Mouse (Mus musculus): Measurements from ENCODE around the gene Atp6v1c2. TPM values are rescaled to one million over a fixed set of nuclear protein-coding genes. Genes with fewer than 3 reads are reported as not detected.

Gene Atp6v1c2
- total RNA-seq, 1 experiment from 2014 or later, result 1.6 TPM

DNA sequence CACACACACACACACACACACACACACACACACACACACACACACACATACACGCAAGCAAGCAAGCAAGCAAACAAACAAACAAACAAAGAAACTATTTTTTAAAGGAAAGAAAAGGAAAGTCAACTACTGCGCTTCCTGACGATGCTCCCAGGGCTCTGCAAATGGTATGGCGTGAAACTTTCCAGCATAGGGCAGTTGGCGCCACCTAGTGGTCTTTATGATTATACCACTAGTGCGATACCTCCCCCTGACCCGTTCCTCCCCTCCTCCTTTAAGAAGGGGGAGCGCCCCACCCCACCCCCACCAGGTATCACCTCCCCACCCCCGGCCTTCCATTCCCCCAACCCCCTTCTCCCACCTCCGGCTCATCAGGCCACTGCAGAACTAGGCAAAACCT, 72.3 kb downstream of the Atp6v1c2 start:
- DNase-seq, result peak; percentile 78

DNA sequence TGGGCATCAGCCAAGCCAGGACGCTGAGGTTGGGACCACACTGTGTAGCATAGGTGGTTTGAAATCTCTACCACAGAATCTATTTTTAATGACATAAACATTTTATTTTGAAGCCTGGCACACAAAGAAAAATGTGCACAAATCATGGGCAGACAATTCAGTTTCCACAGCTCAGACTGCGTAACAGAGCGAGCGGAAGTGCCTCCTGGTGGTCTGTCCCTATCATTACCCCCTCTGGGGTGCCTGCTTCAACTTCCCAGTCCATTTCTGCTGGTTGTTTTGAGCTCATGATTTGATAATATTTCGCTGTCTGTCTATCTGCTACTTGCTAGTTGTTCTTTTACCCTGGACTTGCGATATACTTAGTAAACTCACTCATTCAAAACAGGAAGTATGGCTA, 73.6 kb downstream of the Atp6v1c2 start:
- no peak for DNase-seq

DNA sequence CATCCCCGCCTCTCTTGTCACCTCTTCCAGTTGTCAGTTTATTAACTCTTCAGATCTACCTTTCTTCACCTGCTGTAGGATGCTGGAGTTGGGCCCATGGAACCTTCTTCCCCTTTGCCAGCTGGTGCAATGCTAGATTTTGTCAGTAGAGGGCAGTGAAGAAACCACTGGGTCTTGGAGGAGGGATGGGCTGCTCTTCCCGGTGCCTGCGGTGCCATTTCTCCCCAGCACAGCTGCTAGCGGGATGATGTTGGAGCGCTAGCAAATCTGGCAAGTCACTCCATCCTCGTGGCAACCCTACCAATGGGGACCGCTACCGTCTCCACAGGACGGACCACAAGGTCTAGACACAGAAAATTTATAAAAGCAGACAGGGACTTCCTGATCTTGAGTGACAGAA, 76.1 kb downstream of the Atp6v1c2 start:
- DNase-seq, result peak; percentile 79

DNA sequence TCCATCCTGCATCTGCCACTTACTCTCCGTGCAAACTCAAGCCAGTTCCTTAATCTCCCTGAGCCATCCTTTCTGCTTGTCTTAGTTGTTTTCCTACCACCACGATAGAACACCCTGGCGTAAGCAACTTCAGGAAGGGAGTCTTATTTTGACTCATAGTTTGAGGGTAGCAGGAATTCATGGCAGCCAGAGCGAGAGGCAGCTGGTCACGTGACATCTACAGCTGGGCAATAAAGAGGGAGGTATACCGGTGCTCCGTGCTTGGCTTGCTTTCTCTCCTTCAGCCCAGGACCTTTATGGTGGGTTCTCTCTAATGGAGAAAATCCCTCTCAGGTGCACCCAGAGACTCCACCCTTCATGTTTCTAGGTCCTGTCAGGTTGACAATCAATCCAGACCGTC, 78.2 kb downstream of the Atp6v1c2 start:
- DNase-seq, result no peak

DNA sequence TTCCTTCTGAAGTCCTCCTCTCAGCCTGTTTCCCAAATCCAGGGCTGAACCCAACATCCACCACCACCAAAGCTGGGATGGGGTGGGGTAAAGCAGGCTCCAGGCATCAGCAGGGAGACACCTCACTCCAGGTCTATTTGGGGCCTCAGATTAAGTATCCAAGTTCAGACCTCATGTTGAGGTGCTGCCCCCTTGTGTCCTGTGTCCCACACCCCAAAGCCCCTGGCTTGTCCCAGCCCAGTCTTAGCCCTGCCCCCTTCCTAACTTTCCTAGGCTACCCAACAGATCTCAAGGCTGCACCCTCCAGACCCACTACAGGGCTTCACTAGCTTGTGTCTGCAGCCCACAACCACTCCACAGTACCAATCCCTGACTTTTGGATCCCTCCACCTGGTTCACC, 87.1 kb downstream of the Atp6v1c2 start:
- peak; percentile 28 for DNase-seq

DNA sequence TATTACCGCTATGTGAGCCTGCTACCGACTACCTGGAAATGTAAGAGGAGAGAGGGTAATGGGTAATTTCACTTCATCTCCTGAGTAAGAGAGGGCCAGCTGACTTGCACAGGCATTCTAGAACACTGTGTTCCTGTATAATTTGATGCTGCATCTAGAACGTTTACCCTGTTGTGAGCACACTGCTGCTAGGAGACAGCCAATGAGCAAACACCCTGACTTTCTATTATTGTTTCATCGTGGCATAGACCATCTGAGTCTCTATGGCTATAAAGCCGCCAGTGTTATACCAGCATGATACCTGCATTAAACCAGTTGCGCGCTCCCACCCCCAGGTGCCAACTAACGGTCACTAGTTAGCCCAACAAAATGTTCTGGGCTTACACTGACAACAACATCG, 87.5 kb downstream of the Atp6v1c2 start:
- no peak for DNase-seq

DNA sequence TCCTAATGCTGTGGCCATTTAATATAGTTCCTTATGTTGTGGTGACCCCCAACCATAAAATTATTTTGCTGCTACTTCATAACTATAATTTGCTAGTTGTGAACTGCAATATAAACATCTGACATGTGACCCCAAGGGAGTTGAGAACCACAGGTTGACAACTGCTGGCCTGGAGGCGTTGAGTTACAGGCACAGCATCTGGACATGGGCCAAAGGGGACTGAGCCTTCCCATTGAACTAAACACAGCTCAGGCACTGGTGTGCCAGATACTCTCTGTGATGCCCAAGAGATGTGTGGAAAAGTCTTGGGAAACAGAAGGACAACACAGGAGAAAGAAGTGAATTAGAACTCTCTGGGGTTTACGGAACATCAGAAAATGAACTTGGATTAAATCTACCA, 88.1 kb downstream of the Atp6v1c2 start:
- DNase-seq, result no peak

DNA sequence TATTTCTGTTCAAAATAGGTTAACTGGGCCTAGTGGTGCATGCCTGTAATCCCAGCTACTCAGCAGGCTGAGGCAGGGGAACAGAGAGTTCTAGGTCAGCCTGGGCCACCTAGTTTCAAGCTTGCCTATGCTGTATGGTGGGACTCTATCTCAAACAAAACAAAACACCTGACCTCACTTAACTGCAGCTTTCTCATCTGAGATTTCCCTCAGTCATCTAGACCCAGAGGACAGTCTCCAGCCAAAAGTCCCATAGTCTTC, 89.8 kb downstream of the Atp6v1c2 start:
- no peak for DNase-seq

DNA sequence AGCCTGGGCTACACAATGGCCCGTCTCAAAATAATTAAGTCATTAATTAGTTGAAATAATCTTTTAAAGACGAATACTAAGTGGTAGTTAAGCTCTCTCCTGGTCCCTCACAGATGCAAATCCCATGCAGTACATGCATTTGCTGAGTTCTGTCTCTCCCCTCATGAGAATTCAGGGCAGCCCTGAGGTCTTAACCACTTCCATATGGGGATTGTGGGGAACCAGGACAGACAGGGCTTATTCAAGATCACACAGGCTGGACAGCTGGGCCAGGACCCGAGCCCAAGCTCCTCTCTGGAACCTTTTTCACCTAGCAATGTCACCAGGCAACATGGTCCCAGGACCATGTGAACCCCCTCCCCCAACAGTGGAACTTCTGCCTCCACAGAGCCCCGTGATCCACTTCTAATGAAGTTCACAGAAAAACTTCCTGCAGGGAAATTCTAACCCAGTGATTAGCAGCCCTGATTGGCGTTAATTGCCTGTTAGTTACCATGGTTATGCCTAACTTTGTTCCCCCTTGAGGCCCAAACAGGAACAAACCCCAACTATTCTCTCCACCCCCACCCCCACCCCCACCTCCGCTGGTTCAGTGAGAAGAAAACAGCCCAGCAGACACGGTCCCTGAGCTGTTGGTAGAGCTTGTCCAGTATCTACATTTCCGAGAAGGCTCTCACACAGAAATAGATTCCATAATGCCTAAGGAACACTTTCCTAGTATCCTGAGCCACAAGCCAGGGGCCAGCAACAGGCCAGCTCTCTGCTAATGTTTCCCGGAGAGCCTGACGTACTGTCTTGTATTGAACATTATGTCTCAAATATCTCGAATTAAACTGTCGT, 90.4 kb downstream of the Atp6v1c2 start:
- DNase-seq, result no peak

DNA sequence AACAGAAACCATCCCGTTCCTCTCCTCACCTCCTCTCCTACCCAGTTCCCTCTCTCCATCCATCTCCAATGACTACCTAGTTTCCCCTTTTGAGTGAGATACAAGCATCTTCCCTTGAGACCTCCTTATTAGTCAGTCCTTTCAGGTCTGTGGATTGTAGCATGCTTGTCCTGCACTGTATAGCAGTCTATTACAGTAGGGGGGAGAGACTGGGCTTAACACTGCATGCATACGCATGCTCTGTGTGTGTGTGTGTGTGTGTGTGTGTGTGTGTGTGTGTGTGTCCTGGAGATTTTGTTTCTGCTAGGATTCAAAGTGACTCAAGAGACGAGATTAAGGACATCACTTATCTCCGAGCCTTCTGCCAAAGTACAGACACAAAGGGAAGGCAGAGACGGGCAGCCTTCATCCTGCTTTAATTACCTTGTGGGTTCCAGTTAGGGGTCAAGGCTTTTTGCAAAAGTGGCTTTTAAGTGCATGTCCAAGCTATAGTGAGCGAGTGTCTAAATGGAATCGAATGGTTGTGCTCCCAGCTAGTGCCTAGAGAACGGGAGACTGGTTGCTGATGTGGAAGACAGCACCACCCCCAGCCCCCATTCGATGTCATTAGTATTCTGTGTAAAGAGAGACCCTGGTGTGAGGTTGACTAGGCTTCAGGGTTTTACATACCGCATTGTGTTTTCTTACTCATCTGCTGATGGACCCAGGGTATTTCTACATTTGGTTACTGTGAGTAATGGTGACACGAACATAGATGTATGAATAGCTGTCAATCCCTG, 93.4 kb downstream of the Atp6v1c2 start:
- DNase-seq, result peak; percentile 17

Small RNAs within 50 kb of the gene (microRNA-seq; reads per million reads assigned to microRNA genes)
- gene Mir3066, result 2.7 to 5.5 reads per million in 2 experiments

Other genes with a start within 250 kb of the Atp6v1c2 start
- 0.23 and 0.30 TPM in 2 replicates for gene Kcnf1, start 152.5 kb downstream of the Atp6v1c2 start, total RNA-seq (2021)
- 165 and 173 TPM in 2 replicates for gene Pdia6, start 62.8 kb downstream of the Atp6v1c2 start, total RNA-seq (2021)
- gene Nol10, start 19.1 kb upstream of the Atp6v1c2 start, total RNA-seq (2021), result 15.2 and 16.9 TPM in 2 replicates
- 246 and 273 TPM in 2 replicates for gene Odc1, start 215.4 kb upstream of the Atp6v1c2 start, total RNA-seq (2021)

All from adrenal gland, postnatal 14 days (tissue).